Mouse (Mus musculus): ENCODE measurements around the gene Cideb. TPM values are rescaled to one million over a fixed set of nuclear protein-coding genes. Genes with fewer than 3 reads are reported as not detected.
"Not testable (repeated sequence)": the region's sequence is repeated elsewhere in the genome, so short reads cannot be mapped to it uniquely, and the experiment has no call there.

Gene Cideb
- polyA plus RNA-seq, 1 experiment from 2014 or later: 1.0 TPM

DNA sequence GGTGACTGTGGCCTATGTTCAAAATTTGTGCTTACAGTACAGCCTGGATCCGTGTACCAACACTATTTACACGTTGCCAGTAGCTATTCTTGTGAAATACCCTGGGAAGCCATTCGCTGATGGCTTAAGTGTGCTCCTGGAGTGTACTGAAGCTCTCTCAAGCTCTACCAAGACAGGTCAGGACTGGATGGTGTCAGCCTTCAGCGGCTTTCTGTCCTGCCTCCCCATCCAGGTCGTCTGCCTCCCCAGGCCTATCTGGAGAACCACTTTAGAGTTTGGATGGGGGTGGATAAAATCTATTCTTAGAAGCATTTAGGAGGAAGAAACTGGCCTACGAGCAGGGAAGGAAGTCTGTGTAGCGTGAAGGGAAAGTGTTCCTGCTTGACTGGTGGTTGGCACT is 4.9 kb upstream of the Cideb start:
- Histone ChIP-seq H3K4me3 (no peak overlapping the region; the same call in 1 of the 2 replicates), H3K27ac (ENCODE audit: poor library complexity, severe bottlenecking) (peak overlapping the region; percentile 53; the same call in 1 of the 2 replicates), H3K36me3 (no peaks in the 10 kb centered on the region), H3K27me3 (replicated peaks) (peaks cover 44% of the 10 kb centered on the region), H3K4me2 (peak overlapping the region; percentile 96; the same call in 1 of the 2 replicates), H3K9ac (0 out of 2 replicates have a peak overlapping the region, but pooled peaks have one; percentile 80), H3K4me1 (replicated peaks) (peaks cover 34% of the 10 kb centered on the region), H3K9me3 (replicated peaks) (no peaks in the 10 kb centered on the region)
- no peak for ATAC-seq (ENCODE audit: insufficient number of reproducible peaks, low FRiP score)
- WGBS: 28% methylated on average over 7 of the region's 7 CpGs

DNA sequence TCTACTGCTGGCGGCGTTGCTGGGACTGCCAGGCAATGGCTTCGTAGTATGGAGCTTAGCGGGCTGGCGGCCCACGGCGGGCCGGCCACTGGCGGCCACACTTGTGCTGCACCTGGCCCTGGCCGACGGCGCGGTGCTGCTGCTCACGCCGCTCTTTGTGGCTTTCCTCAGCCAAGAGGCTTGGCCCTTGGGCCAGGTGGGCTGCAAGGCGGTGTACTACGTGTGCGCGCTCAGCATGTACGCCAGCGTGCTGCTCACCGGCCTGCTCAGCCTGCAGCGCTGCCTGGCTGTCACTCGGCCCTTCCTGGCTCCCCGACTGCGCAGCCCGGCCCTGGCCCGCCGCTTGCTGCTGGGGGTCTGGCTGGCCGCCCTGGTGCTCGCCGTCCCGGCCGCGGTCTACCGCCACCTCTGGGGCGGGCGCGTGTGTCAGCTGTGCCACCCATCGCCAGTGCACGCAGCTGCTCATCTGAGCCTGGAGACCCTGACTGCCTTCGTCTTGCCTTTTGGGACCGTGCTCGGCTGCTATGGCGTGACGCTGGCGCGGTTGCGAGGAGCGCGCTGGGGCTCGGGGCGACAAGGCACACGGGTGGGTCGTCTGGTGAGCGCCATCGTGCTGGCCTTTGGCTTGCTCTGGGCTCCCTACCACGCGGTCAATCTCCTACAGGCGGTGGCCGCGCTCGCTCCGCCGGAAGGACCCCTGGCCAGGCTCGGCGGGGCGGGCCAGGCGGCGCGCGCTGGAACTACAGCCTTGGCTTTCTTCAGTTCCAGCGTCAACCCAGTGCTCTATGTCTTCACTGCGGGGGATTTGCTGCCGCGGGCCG is 4.0 kb upstream of the Cideb start:
- H3K9ac ChIP-seq: peak overlapping the region; percentile 80
- H3K27me3 ChIP-seq (replicated peaks): peaks cover 38% of the 10 kb centered on the region
- peak overlapping the region; percentile 56 for H3K4me3 ChIP-seq
- H3K4me1 ChIP-seq (replicated peaks): peaks cover 35% of the 10 kb centered on the region
- no peak overlapping the region for H3K27ac ChIP-seq (ENCODE audit: poor library complexity, severe bottlenecking)
- H3K9me3 ChIP-seq (replicated peaks): no peaks in the 10 kb centered on the region
- peak overlapping the region; percentile 96 for H3K4me2 ChIP-seq
- WGBS: under 1% methylated on average over 76 of the region's 77 CpGs
- H3K36me3 ChIP-seq: no peaks in the 10 kb centered on the region
- ATAC-seq (ENCODE audit: insufficient number of reproducible peaks, low FRiP score): peak; percentile 65

DNA sequence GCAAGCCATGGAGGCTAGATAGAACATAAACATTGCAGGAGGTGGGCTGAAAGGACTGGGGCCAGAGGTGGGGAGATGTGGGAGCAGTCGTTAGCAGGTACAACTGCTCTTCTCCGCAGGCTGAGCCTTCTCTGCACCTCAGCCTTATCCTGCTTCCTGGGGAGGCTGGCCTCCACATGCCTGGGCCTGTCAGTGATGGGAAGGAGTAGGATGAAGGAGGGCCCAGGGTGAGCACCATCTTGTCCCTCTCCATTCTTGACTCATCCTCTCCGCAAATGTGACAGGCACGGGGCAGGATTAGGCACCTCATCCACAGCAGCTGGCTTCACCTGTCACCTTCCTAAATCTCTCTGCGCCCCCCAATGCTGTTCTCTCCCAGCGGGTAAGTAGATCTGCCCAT is 2.9 kb upstream of the Cideb start, which contains the start of gene Ltb4r2:
Gene Ltb4r2, plus strand, starts transcription at position 266 of the 400 bp plus-strand sequence.
- peaks cover 31% of the 10 kb centered on the region for H3K27me3 ChIP-seq (replicated peaks)
- peaks cover 34% of the 10 kb centered on the region for H3K4me1 ChIP-seq (replicated peaks)
- peak within 1 kb of the TSS; percentile 80 for H3K9ac ChIP-seq

DNA sequence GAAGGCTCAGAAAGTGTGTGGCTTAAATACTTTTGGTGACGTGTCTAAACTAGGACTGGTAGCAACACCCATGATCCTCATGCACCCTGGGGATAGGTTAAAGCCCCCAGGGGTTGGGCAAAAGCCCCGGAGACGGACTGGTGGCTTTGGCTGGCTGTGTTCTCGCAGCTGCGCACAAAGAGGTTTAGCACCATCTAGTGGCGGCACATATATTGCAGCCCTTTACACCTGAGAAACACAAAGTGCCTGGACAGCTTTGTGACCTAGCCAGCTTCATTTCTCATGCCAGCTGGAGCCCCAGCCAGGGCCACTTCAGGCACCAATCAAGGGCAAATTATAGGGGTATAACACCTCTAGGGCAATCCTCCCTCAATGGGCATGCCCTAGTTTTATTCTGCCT is 1.9 kb upstream of the Cideb start:
- peaks cover 15% of the 10 kb centered on the region for H3K36me3 ChIP-seq
- H3K27me3 ChIP-seq (replicated peaks): peaks cover 23% of the 10 kb centered on the region
- not testable (repeated sequence) for H3K9me3 ChIP-seq (replicated peaks); H3K9ac ChIP-seq; H3K27ac ChIP-seq (ENCODE audit: poor library complexity, severe bottlenecking); ATAC-seq (ENCODE audit: insufficient number of reproducible peaks, low FRiP score)
- H3K4me2 ChIP-seq: peak overlapping the region; percentile 64
- whole genome bisulfite sequencing: 1% methylated on average over 6 of the region's 6 CpGs
- H3K4me3 ChIP-seq: peak overlapping the region; percentile 18
- H3K4me1 ChIP-seq (replicated peaks): peaks cover 34% of the 10 kb centered on the region

More for the DNA sequence above, 2.9 kb upstream of the Cideb start, which contains the start of gene Ltb4r2:
- H3K4me2 ChIP-seq: peak within 1 kb of the TSS; percentile 96
- ATAC-seq (ENCODE audit: insufficient number of reproducible peaks, low FRiP score): no peak
- no peaks in the 10 kb centered on the region for H3K9me3 ChIP-seq (replicated peaks)
- 69% methylated on average over 6 of the region's 6 CpGs for WGBS
- H3K27ac ChIP-seq (ENCODE audit: poor library complexity, severe bottlenecking): no peak within 1 kb of the TSS
- peaks cover 5% of the 10 kb centered on the region for H3K36me3 ChIP-seq
- H3K4me3 ChIP-seq: peak within 1 kb of the TSS; percentile 56

DNA sequence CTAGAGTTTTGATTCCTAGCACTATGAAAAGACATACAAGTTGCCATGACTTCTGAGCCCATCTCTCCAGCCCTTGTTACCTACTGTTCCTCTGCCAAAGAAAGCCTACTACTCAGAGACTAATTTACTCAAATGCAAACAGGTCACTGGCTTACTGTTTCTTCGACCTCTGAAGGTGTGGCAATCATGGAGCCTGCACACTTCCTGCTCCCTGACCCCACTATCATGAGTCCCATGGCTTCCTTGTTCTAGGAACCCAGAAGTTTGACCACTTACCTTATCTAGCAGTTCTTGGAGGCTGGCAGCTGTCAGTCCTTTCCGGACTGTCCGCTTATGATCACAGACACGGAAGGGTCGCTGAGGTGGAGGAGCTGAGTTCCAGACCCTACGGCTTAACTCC is 692 bp downstream of the Cideb start:
- H3K27ac ChIP-seq (ENCODE audit: poor library complexity, severe bottlenecking): 0 out of 2 replicates have a peak overlapping the region, but pooled peaks have one; percentile 6
- WGBS: 34% methylated on average over 6 of the region's 6 CpGs
- H3K9me3 ChIP-seq (replicated peaks): no peaks in the 10 kb centered on the region
- H3K9ac ChIP-seq: peak overlapping the region; percentile 40; the same call in 1 of the 2 replicates
- H3K4me2 ChIP-seq: peak overlapping the region; percentile 54
- H3K36me3 ChIP-seq: peaks cover 41% of the 10 kb centered on the region
- no peak for ATAC-seq (ENCODE audit: insufficient number of reproducible peaks, low FRiP score)
- H3K27me3 ChIP-seq (replicated peaks): peaks cover 18% of the 10 kb centered on the region
- no peak overlapping the region for H3K4me3 ChIP-seq
- H3K4me1 ChIP-seq (replicated peaks): peaks cover 22% of the 10 kb centered on the region

DNA sequence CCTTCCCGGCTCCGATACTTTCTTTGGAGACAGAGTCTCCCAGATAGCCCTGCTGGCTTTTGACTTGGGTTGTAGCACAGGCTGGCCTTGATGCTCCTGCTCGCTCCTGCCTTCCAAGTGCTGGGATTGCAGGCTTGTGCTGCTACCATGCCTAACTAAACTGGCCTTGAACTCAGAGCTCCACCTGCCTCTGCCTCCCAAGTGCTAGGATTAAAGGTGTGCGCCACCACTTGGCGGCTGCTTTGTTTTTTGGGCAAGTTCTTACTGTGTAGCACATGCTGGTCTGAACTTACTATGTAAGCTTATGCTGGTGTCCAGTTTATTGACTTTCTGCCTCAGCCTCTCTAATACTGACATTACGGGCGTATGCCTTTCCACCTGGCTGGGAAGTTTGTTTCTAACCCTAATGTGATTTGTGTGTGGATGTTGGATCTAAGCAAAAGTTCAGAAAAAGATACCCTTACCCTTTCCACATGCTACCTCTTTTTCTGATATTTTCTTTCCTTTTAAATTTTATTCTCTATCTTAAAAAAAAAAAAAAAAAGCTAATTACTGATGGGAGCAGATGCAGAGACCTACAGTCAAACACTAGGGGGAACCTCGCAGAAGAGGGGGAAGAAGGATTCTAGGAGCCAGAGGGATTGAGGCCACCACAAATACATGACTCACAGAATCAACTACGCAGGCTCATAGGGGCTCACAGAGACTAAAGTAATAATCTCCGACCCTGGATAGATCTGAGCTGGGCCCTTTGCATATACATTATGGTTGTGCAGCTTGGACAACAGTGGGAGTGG is 11.0 kb downstream of the Cideb start:
- Histone ChIP-seq H3K27ac (ENCODE audit: poor library complexity, severe bottlenecking) (no peak overlapping the region), H3K9me3 (replicated peaks) (no peaks in the 10 kb centered on the region), H3K4me3 (no peak overlapping the region), H3K4me1 (replicated peaks) (peaks cover 22% of the 10 kb centered on the region), H3K36me3 (peaks cover 38% of the 10 kb centered on the region), H3K4me2 (peak overlapping the region; percentile 99; the same call in 1 of the 2 replicates), H3K9ac (no peak overlapping the region), H3K27me3 (replicated peaks) (no peaks in the 10 kb centered on the region)
- no peak for ATAC-seq (ENCODE audit: insufficient number of reproducible peaks, low FRiP score)
- WGBS: 89% methylated on average over 10 of the region's 10 CpGs

DNA sequence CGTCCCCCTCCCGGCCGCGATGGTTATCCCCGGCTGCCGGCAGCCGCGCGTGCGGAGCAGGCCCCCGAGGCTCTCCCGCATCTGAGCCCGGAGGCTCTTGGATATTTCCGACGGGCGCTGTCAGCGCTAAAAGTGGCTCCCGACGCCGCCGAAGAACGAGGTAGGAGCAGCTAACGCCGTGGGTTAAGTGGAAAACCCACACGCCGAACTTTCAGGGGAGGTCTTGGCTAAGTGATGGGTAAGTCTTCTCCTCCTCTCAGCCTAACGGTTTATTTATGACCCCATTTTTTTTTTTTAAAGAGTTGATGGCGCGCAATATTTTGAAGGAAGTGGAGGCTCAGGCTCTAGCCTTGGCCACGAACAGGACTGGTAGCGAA is 12.4 kb downstream of the Cideb start:
- Histone ChIP-seq H3K9me3 (replicated peaks) (no peaks in the 10 kb centered on the region), H3K9ac (peak overlapping the region; percentile 88), H3K27ac (ENCODE audit: poor library complexity, severe bottlenecking) (peak overlapping the region; percentile 20; the same call in 1 of the 2 replicates), H3K36me3 (peaks cover 34% of the 10 kb centered on the region), H3K4me2 (peak overlapping the region; percentile 99), H3K27me3 (replicated peaks) (no peaks in the 10 kb centered on the region), H3K4me3 (peak overlapping the region; percentile 84), H3K4me1 (replicated peaks) (peaks cover 22% of the 10 kb centered on the region)
- whole genome bisulfite sequencing: 0% methylated on average over 31 of the region's 31 CpGs
- ATAC-seq (ENCODE audit: insufficient number of reproducible peaks, low FRiP score): no peak

DNA sequence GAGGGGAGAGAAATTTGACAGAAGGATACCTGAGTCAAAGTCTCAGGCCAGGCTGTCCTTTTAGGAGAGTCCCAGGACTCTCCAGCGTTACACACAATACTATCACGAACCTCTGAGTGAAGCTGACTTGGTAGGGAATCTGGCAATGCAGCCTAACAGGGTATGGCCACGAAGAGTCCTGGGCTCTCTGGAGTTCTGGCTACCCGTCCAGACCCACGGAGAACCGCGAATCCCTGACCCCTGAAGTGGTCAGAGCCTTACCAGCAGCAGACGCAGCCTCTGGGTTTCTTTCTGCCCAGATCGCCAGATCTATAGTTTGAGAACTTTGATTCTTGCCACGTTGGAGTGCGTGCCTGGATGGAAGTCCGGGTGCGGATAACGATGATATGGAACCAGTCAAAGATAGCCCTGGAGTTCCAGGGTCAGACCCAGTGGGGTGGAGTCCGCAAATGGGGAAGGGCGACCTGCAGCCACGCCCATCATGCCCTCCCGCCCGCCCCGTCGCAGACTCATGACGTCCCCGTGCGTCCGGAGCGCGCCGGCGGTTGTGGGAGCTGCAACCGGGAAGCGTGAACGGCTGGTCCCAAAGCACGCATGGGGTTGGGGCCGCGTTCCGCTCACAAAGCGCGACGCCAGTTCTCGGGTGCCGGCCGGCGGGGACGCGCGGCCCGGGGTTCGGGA is 12.9 kb downstream of the Cideb start, which contains the start of the genes Dhrs1 and Nop9:
Gene Dhrs1, minus strand, starts transcription at position 511 of the 681 bp plus-strand sequence.
Gene Nop9, plus strand, starts transcription at position 514 of the 681 bp plus-strand sequence.
- peak within 1 kb of the TSS; percentile 99 for H3K4me2 ChIP-seq
- H3K27ac ChIP-seq (ENCODE audit: poor library complexity, severe bottlenecking): peak within 1 kb of the TSS; percentile 20; the same call in 1 of the 2 replicates
- WGBS: 1% methylated on average over 48 of the region's 48 CpGs
- peaks cover 35% of the 10 kb centered on the region for H3K36me3 ChIP-seq
- peak within 1 kb of the TSS; percentile 84 for H3K4me3 ChIP-seq
- no peaks in the 10 kb centered on the region for H3K9me3 ChIP-seq (replicated peaks)
- no peaks in the 10 kb centered on the region for H3K27me3 ChIP-seq (replicated peaks)
- peak; percentile 88 for ATAC-seq (ENCODE audit: insufficient number of reproducible peaks, low FRiP score)
- H3K4me1 ChIP-seq (replicated peaks): peaks cover 22% of the 10 kb centered on the region
- peak within 1 kb of the TSS; percentile 88 for H3K9ac ChIP-seq

DNA sequence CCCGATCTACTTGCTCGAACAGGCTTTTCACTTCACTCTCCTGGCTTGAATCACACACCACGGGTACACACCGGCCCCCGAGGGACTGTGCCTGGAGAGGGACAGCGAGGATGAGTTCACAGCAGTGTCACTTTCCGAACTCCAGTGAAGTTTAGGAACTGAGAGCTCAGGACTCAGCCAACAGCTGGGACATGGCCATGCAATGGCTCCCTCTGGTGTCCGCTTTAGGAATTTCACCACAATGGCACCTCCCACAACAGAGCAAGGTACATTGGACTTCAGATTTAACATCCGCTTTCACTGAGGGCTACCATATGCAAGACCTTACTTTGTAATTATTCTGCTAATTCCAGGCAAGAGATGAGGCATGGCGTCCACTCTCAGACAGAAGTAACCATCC is 14.5 kb downstream of the Cideb start:
- Histone ChIP-seq H3K4me2 (peak overlapping the region; percentile 26; the same call in 1 of the 2 replicates), H3K27me3 (replicated peaks) (no peaks in the 10 kb centered on the region), H3K4me1 (replicated peaks) (peaks cover 22% of the 10 kb centered on the region), H3K9me3 (replicated peaks) (no peaks in the 10 kb centered on the region), H3K4me3 (no peak overlapping the region), H3K9ac (no peak overlapping the region; the same call in 1 of the 2 replicates), H3K36me3 (peaks cover 36% of the 10 kb centered on the region), H3K27ac (ENCODE audit: poor library complexity, severe bottlenecking) (no peak overlapping the region)
- 21% methylated on average over 10 of the region's 10 CpGs for WGBS
- ATAC-seq (ENCODE audit: insufficient number of reproducible peaks, low FRiP score): peak; percentile 37; the same call in 1 of the 2 replicates

DNA sequence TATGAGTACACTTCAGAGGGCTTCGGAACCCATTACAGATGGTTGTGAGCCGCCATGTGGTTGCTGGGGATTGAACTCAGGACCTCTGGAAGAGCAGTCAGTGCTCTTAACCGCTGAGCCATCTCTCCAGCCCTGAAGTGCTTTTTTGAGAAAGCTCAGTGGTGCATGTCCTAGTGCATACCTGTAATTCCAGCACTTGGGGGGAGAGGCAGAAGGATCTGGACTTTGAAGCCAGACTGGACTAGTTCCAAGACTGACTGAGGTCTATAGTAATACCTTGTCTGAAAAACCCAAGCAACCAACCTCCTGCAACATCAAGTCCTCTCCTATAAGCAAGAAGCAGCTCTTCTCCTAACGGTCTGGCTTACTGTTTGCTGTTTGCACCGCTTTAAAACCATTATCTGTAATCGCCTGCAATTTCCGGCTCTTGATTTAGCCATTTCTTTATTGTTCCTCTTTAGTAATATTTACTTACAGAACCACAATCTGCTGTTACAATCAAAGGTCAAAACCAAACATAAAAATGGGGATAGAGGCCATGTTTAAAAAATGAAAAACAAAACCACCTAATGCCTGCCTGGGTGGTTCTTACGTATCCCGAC is 21.1 kb downstream of the Cideb start:
- Histone ChIP-seq H3K27ac (ENCODE audit: poor library complexity, severe bottlenecking) (no peak overlapping the region), H3K9me3 (replicated peaks) (no peaks in the 10 kb centered on the region), H3K4me1 (replicated peaks) (no peaks in the 10 kb centered on the region), H3K36me3 (peaks cover 39% of the 10 kb centered on the region), H3K9ac (no peak overlapping the region), H3K27me3 (replicated peaks) (0 out of 2 replicates have a peak, but pooled peaks cover 5% of the 10 kb centered on the region), H3K4me3 (no peak overlapping the region), H3K4me2 (no peak overlapping the region)
- no peak for ATAC-seq (ENCODE audit: insufficient number of reproducible peaks, low FRiP score)
- WGBS: 80% methylated on average over 9 of the region's 9 CpGs
